Mouse (Mus musculus): ENCODE results near the gene Slamf9. TPM values are rescaled to one million over a fixed set of nuclear protein-coding genes. Genes with fewer than 3 reads are reported as not detected.

Gene Slamf9
- total and polyA plus RNA-seq, 3 experiments: 0.38 TPM; not detected in 2

- no peak overlapping the region for H3K4me3 ChIP-seq (ENCODE audit: control insufficient read depth in 1 of 2, insufficient read depth in 1 of 2, low read depth in 2 of 2, low read length in 2 of 2)
- H3K9me3 ChIP-seq (replicated peaks; ENCODE audit: insufficient read depth, low read length): no peaks in the 10 kb centered on the region
- H3K79me2 ChIP-seq (ENCODE audit: control insufficient read depth, insufficient read depth, low read length, poor library complexity): no peaks in the 10 kb centered on the region
- no peak overlapping the region for H3K9ac ChIP-seq (ENCODE audit: control insufficient read depth, low read depth, low read length, poor library complexity, severe bottlenecking)
- no peak overlapping the region for H3K27ac ChIP-seq (ENCODE audit: control insufficient read depth, low read depth, low read length)
- H3K36me3 ChIP-seq (ENCODE audit: control insufficient read depth in 1 of 2, insufficient read depth in 2 of 2, low read length in 2 of 2): no peaks in the 10 kb centered on the region
- TF ChIP-seq SMC3 (IDR thresholded peaks at IDR 0.05; ENCODE audit: low read depth, low read length) (no peak), GABPA (IDR thresholded peaks at IDR 0.05; ENCODE audit: low read depth, low read length) (no peak), USF1 (IDR thresholded peaks at IDR 0.05; ENCODE audit: low read depth, low read length) (no peak), E2F4 (IDR thresholded peaks at IDR 0.05; ENCODE audit: borderline replicate concordance, low read depth, low read length) (no peak), TBP (IDR thresholded peaks at IDR 0.05; ENCODE audit: low read depth, low read length) (no peak), UBTF (IDR thresholded peaks at IDR 0.05; ENCODE audit: borderline replicate concordance, insufficient read depth, low read depth, low read length) (no peak), RCOR1 (IDR thresholded peaks at IDR 0.05; ENCODE audit: low read depth, low read length) (no peak), HCFC1 (IDR thresholded peaks at IDR 0.05; ENCODE audit: low read depth, low read length) (no peak), MYC (IDR thresholded peaks at IDR 0.05; ENCODE audit: low read depth, low read length) (no peak), MAZ (IDR thresholded peaks at IDR 0.05; ENCODE audit: low read depth, low read length) (no peak), BHLHE40 (IDR thresholded peaks at IDR 0.05; ENCODE audit: borderline replicate concordance, low read depth, low read length) (no peak), ELF1 (IDR thresholded peaks at IDR 0.05; ENCODE audit: low read depth, low read length) (no peak), MAX (IDR thresholded peaks at IDR 0.05; ENCODE audit: low read length) (no peak), TCF12 (IDR thresholded peaks at IDR 0.05; ENCODE audit: low read depth, low read length) (no peak), CHD2 (IDR thresholded peaks at IDR 0.05; ENCODE audit: low read length) (no peak)
- H3K27me3 ChIP-seq (ENCODE audit: control insufficient read depth in 1 of 2, insufficient read depth in 2 of 2, low read length in 2 of 2): peaks cover 0 to 5% of the 10 kb centered on the region in 2 experiments; a peak in 1 of 4 replicates
- H3K4me1 ChIP-seq (ENCODE audit: control insufficient read depth in 1 of 2, insufficient read depth in 2 of 2, low read length in 2 of 2): no peaks in the 10 kb centered on the region
- no peak for DNase-seq (ENCODE audit: low read depth, low spot score)
Measured at GRCm38 (mm10) chr1:172458041-172458440, 17.1 kb upstream of the Slamf9 start.

- H3K36me3 ChIP-seq (ENCODE audit: control insufficient read depth in 1 of 2, insufficient read depth in 2 of 2, low read length in 2 of 2): no peaks in the 10 kb centered on the region
- H3K27ac ChIP-seq (ENCODE audit: control insufficient read depth, low read depth, low read length): no peak overlapping the region
- H3K27me3 ChIP-seq (ENCODE audit: control insufficient read depth in 1 of 2, insufficient read depth in 2 of 2, low read length in 2 of 2): peaks cover 2 to 3% of the 10 kb centered on the region in 2 experiments; a peak in 2 of 4 replicates
- H3K9me3 ChIP-seq (replicated peaks; ENCODE audit: insufficient read depth, low read length): no peaks in the 10 kb centered on the region
- H3K4me3 ChIP-seq (ENCODE audit: control insufficient read depth in 1 of 2, insufficient read depth in 1 of 2, low read depth in 2 of 2, low read length in 2 of 2): no peak overlapping the region
- no peak for TF ChIP-seq MAFK (IDR thresholded peaks at IDR 0.05; ENCODE audit: borderline replicate concordance, low read depth, low read length)
- no peak for TF ChIP-seq ZMIZ1 (IDR thresholded peaks at IDR 0.05; ENCODE audit: low read depth, low read length)
- no peak for TF ChIP-seq ZNF384 (IDR thresholded peaks at IDR 0.05; ENCODE audit: low read depth, low read length)
- no peak for TF ChIP-seq EP300 (IDR thresholded peaks at IDR 0.05; ENCODE audit: low read depth in 1 of 2, low read length in 2 of 2)
- no peak for TF ChIP-seq CTCF (IDR thresholded peaks at IDR 0.05 in 2 of 3, conservative IDR thresholded peaks at IDR 0.05 in 1 of 3; ENCODE audit: control insufficient read depth in 1 of 3, insufficient read depth in 1 of 3, low read depth in 2 of 3, low read length in 3 of 3, poor library complexity in 1 of 3, severe bottlenecking in 1 of 3)
- no peak for TF ChIP-seq MAX (IDR thresholded peaks at IDR 0.05; ENCODE audit: low read length)
- no peaks in the 10 kb centered on the region for H3K4me1 ChIP-seq (ENCODE audit: control insufficient read depth in 1 of 2, insufficient read depth in 2 of 2, low read length in 2 of 2)
- no peaks in the 10 kb centered on the region for H3K79me2 ChIP-seq (ENCODE audit: control insufficient read depth, insufficient read depth, low read length, poor library complexity)
- H3K9ac ChIP-seq (ENCODE audit: control insufficient read depth, low read depth, low read length, poor library complexity, severe bottlenecking): no peak overlapping the region
- DNase-seq (ENCODE audit: low read depth, low spot score): no peak
Measured at GRCm38 (mm10) chr1:172461602-172462001, 13.6 kb upstream of the Slamf9 start.

All from MEL (cell line).